Mouse (Mus musculus): ENCODE results near the gene Syf2. TPM values are rescaled to one million over a fixed set of nuclear protein-coding genes. Genes with fewer than 3 reads are reported as not detected.
"Not testable (repeated sequence)": the region's sequence is repeated elsewhere in the genome, so short reads cannot be mapped to it uniquely, and the experiment has no call there.

Syf2 gene
- polyA plus RNA-seq (2014; fragmentation: Nextera tagmentation; extraction: Ambion mirVana): 52.4 and 59.8 TPM in 2 replicates

GRCm38 (mm10) chr4:134930684-134931481 lies at the start of gene Syf2:
Gene Syf2 (plus strand): TSS chr4:134930898.
- WGBS: under 1% methylated on average over 68 of the region's 68 CpGs
- Histone ChIP-seq H3K9ac (replicated peaks; ENCODE audit: low read depth, low read length) (peak within 1 kb of the TSS; percentile 77), H3K4me2 (ENCODE audit: low read depth, low read length) (peak within 1 kb of the TSS; percentile 65), H3K9me3 (ENCODE audit: control insufficient read depth, low read length) (no peaks in the 10 kb centered on the region), H3K4me1 (ENCODE audit: control insufficient read depth, insufficient read depth, low read length) (peaks cover 10% of the 10 kb centered on the region), H3K4me3 (ENCODE audit: low read depth, low read length) (peak within 1 kb of the TSS; percentile 96), H3K27ac (ENCODE audit: low read depth, low read length) (peak within 1 kb of the TSS; percentile 74), H3K27me3 (ENCODE audit: control insufficient read depth, insufficient read depth, low read length) (no peaks in the 10 kb centered on the region), H3K36me3 (ENCODE audit: control insufficient read depth, insufficient read depth, low read length) (peaks cover 45% of the 10 kb centered on the region)
- ATAC-seq (ENCODE audit: low read depth): peak; percentile 96

- no peak for ATAC-seq (ENCODE audit: low read depth)
- Histone ChIP-seq H3K9ac (replicated peaks; ENCODE audit: low read depth, low read length) (no peak overlapping the region), H3K4me3 (ENCODE audit: low read depth, low read length) (no peak overlapping the region), H3K27ac (ENCODE audit: low read depth, low read length) (no peak overlapping the region), H3K36me3 (ENCODE audit: control insufficient read depth, insufficient read depth, low read length) (no peaks in the 10 kb centered on the region), H3K4me2 (ENCODE audit: low read depth, low read length) (no peak overlapping the region), H3K9me3 (ENCODE audit: control insufficient read depth, low read length) (no peaks in the 10 kb centered on the region), H3K4me1 (ENCODE audit: control insufficient read depth, insufficient read depth, low read length) (peaks cover 3% of the 10 kb centered on the region; the same call in 1 of the 2 replicates), H3K27me3 (ENCODE audit: control insufficient read depth, insufficient read depth, low read length) (no peaks in the 10 kb centered on the region)
- WGBS: 32% methylated on average over 7 of the region's 7 CpGs
These were observed 47.4 kb upstream of the Syf2 start for GRCm38 (mm10) chr4:134883266-134883665.

- no peak for ATAC-seq (ENCODE audit: low read depth)
- Histone ChIP-seq H3K9ac (replicated peaks; ENCODE audit: low read depth, low read length) (no peak overlapping the region), H3K36me3 (ENCODE audit: control insufficient read depth, insufficient read depth, low read length) (no peaks in the 10 kb centered on the region), H3K9me3 (ENCODE audit: control insufficient read depth, low read length) (no peaks in the 10 kb centered on the region), H3K4me1 (ENCODE audit: control insufficient read depth, insufficient read depth, low read length) (peaks cover 3% of the 10 kb centered on the region; the same call in 1 of the 2 replicates), H3K27ac (ENCODE audit: low read depth, low read length) (no peak overlapping the region), H3K4me2 (ENCODE audit: low read depth, low read length) (no peak overlapping the region), H3K4me3 (ENCODE audit: low read depth, low read length) (no peak overlapping the region), H3K27me3 (ENCODE audit: control insufficient read depth, insufficient read depth, low read length) (no peaks in the 10 kb centered on the region)
- 91% methylated on average over 10 of the region's 10 CpGs for WGBS
These were observed 46.9 kb upstream of the Syf2 start for GRCm38 (mm10) chr4:134883808-134884207.

GRCm38 (mm10) chr4:134884364-134884763 lies 46.3 kb upstream of the Syf2 start:
- Histone ChIP-seq H3K27me3 (ENCODE audit: control insufficient read depth, insufficient read depth, low read length) (no peaks in the 10 kb centered on the region), H3K9ac (replicated peaks; ENCODE audit: low read depth, low read length) (no peak overlapping the region), H3K4me1 (ENCODE audit: control insufficient read depth, insufficient read depth, low read length) (peaks cover 1% of the 10 kb centered on the region; the same call in 1 of the 2 replicates), H3K36me3 (ENCODE audit: control insufficient read depth, insufficient read depth, low read length) (no peaks in the 10 kb centered on the region), H3K27ac (ENCODE audit: low read depth, low read length) (no peak overlapping the region), H3K4me2 (ENCODE audit: low read depth, low read length) (no peak overlapping the region), H3K4me3 (ENCODE audit: low read depth, low read length) (no peak overlapping the region), H3K9me3 (ENCODE audit: control insufficient read depth, low read length) (no peaks in the 10 kb centered on the region)
- WGBS: 88% methylated on average over 4 of the region's 4 CpGs
- no peak for ATAC-seq (ENCODE audit: low read depth)

GRCm38 (mm10) chr4:134892096-134892495 lies 38.6 kb upstream of the Syf2 start:
- 76% methylated on average over 6 of the region's 6 CpGs for WGBS
- no peaks in the 10 kb centered on the region for H3K4me1 ChIP-seq (ENCODE audit: control insufficient read depth, insufficient read depth, low read length)
- peaks cover 13% of the 10 kb centered on the region for H3K36me3 ChIP-seq (ENCODE audit: control insufficient read depth, insufficient read depth, low read length)
- H3K4me3 ChIP-seq (ENCODE audit: low read depth, low read length): no peak overlapping the region
- no peaks in the 10 kb centered on the region for H3K27me3 ChIP-seq (ENCODE audit: control insufficient read depth, insufficient read depth, low read length)
- no peak overlapping the region for H3K27ac ChIP-seq (ENCODE audit: low read depth, low read length)
- ATAC-seq (ENCODE audit: low read depth): no peak
- no peak overlapping the region for H3K4me2 ChIP-seq (ENCODE audit: low read depth, low read length)
- H3K9ac ChIP-seq (replicated peaks; ENCODE audit: low read depth, low read length): no peak overlapping the region
- H3K9me3 ChIP-seq (ENCODE audit: control insufficient read depth, low read length): no peaks in the 10 kb centered on the region

GRCm38 (mm10) chr4:134897256-134897655 lies 33.4 kb upstream of the Syf2 start:
- no peak overlapping the region for H3K4me2 ChIP-seq (ENCODE audit: low read depth, low read length)

GRCm38 (mm10) chr4:134901126-134901525 lies 29.6 kb upstream of the Syf2 start:
- H3K4me3 ChIP-seq (ENCODE audit: low read depth, low read length): no peak overlapping the region
- peaks cover 68% of the 10 kb centered on the region for H3K36me3 ChIP-seq (ENCODE audit: control insufficient read depth, insufficient read depth, low read length)
- H3K27me3 ChIP-seq (ENCODE audit: control insufficient read depth, insufficient read depth, low read length): no peaks in the 10 kb centered on the region
- H3K9me3 ChIP-seq (ENCODE audit: control insufficient read depth, low read length): no peaks in the 10 kb centered on the region
- 97% methylated on average over 8 of the region's 8 CpGs for WGBS
- H3K27ac ChIP-seq (ENCODE audit: low read depth, low read length): no peak overlapping the region
- ATAC-seq (ENCODE audit: low read depth): no peak
- no peak overlapping the region for H3K4me2 ChIP-seq (ENCODE audit: low read depth, low read length)
- H3K9ac ChIP-seq (replicated peaks; ENCODE audit: low read depth, low read length): no peak overlapping the region
- no peaks in the 10 kb centered on the region for H3K4me1 ChIP-seq (ENCODE audit: control insufficient read depth, insufficient read depth, low read length)

More at GRCm38 (mm10) chr4:134897256-134897655, 33.4 kb upstream of the Syf2 start:
- no peaks in the 10 kb centered on the region for H3K27me3 ChIP-seq (ENCODE audit: control insufficient read depth, insufficient read depth, low read length)
- H3K27ac ChIP-seq (ENCODE audit: low read depth, low read length): no peak overlapping the region
- peaks cover 44% of the 10 kb centered on the region for H3K36me3 ChIP-seq (ENCODE audit: control insufficient read depth, insufficient read depth, low read length)
- no peak overlapping the region for H3K9ac ChIP-seq (replicated peaks; ENCODE audit: low read depth, low read length)
- no peak for ATAC-seq (ENCODE audit: low read depth)
- H3K9me3 ChIP-seq (ENCODE audit: control insufficient read depth, low read length): no peaks in the 10 kb centered on the region
- 87% methylated on average over 6 of the region's 6 CpGs for WGBS
- H3K4me1 ChIP-seq (ENCODE audit: control insufficient read depth, insufficient read depth, low read length): no peaks in the 10 kb centered on the region
- no peak overlapping the region for H3K4me3 ChIP-seq (ENCODE audit: low read depth, low read length)

- H3K9ac ChIP-seq (replicated peaks; ENCODE audit: low read depth, low read length): no peak overlapping the region
- no peak overlapping the region for H3K4me3 ChIP-seq (ENCODE audit: low read depth, low read length)
- no peaks in the 10 kb centered on the region for H3K9me3 ChIP-seq (ENCODE audit: control insufficient read depth, low read length)
- no peak for ATAC-seq (ENCODE audit: low read depth)
- H3K4me1 ChIP-seq (ENCODE audit: control insufficient read depth, insufficient read depth, low read length): no peaks in the 10 kb centered on the region
- H3K27me3 ChIP-seq (ENCODE audit: control insufficient read depth, insufficient read depth, low read length): no peaks in the 10 kb centered on the region
- peaks cover 72% of the 10 kb centered on the region for H3K36me3 ChIP-seq (ENCODE audit: control insufficient read depth, insufficient read depth, low read length)
- 81% methylated on average over 7 of the region's 7 CpGs for WGBS
- H3K27ac ChIP-seq (ENCODE audit: low read depth, low read length): no peak overlapping the region
- H3K4me2 ChIP-seq (ENCODE audit: low read depth, low read length): no peak overlapping the region
These were observed 27.7 kb upstream of the Syf2 start for GRCm38 (mm10) chr4:134903046-134903445.

- Histone ChIP-seq H3K4me1 (ENCODE audit: control insufficient read depth, insufficient read depth, low read length) (peaks cover 11% of the 10 kb centered on the region), H3K36me3 (ENCODE audit: control insufficient read depth, insufficient read depth, low read length) (peaks cover 31% of the 10 kb centered on the region)
- H3K4me3 ChIP-seq (ENCODE audit: low read depth, low read length); H3K9me3 ChIP-seq (ENCODE audit: control insufficient read depth, low read length); H3K27me3 ChIP-seq (ENCODE audit: control insufficient read depth, insufficient read depth, low read length); ATAC-seq (ENCODE audit: low read depth); H3K27ac ChIP-seq (ENCODE audit: low read depth, low read length); H3K9ac ChIP-seq (replicated peaks; ENCODE audit: low read depth, low read length); H3K4me2 ChIP-seq (ENCODE audit: low read depth, low read length): not testable (repeated sequence)
- 96% methylated on average over 6 of the region's 8 CpGs for WGBS
These were observed 19.3 kb upstream of the Syf2 start for GRCm38 (mm10) chr4:134911406-134911805.
